Mouse (Mus musculus) heart, postnatal 0 days (tissue): ENCODE results near the gene Slc25a45.

Source experiments
- CTCF ChIP-seq: IDR thresholded peaks from 2 replicates; pipeline ENCODE4 v1.5.1; 2016; ENCODE audit warnings: antibody characterized with exemption, control low read depth, low read depth
- EP300 ChIP-seq: IDR thresholded peaks from 2 replicates; pipeline ENCODE4 v1.6.1; 2016; ENCODE audit warnings: antibody characterized with exemption, low read depth

GRCm38 (mm10) chr19:5841999-5842784 is 35.4 kb upstream of the Slc25a45 start:
- TF ChIP-seq EP300 (no peak), CTCF (no peak)
